Mouse (Mus musculus) liver, embryonic 16.5 days (tissue): Measurements from ENCODE around the gene Haspin. TPM values are rescaled to one million over a fixed set of nuclear protein-coding genes. Genes with fewer than 3 reads are reported as not detected.
A peak's percentile ranks its signal among the peaks of the same experiment; 100 is the strongest.

Experiments used
- ATAC-seq: fragments of 200-750 bp; cut with Nextera tagmentation; 2 replicates; pipeline ENCODE4 v1.8.0; 2017; ENCODE audit warnings: low read depth, mild to moderate bottlenecking, moderate number of reproducible peaks, moderate library complexity
- H3K27ac ChIP-seq: fragments of 300-500 bp; sonication (generic); 2 replicates; pipeline ENCODE4 v1.5.1; 2014; ENCODE audit warnings: mild to moderate bottlenecking, low read length
- H3K27me3 ChIP-seq: fragments of 300-500 bp; sonication (generic); 2 replicates; pipeline ENCODE4 v1.6.1; 2014; ENCODE audit warnings: low read depth, low read length, mixed read lengths; ENCODE audit not compliant: control insufficient read depth, insufficient read depth
- H3K36me3 ChIP-seq: fragments of 300-500 bp; sonication (generic); 2 replicates; pipeline ENCODE4 v1.6.1; 2014; ENCODE audit warnings: mild to moderate bottlenecking; ENCODE audit not compliant: control insufficient read depth, insufficient read depth
- H3K4me1 ChIP-seq: fragments of 300-500 bp; sonication (generic); 2 replicates; pipeline ENCODE4 v1.6.1; 2014; ENCODE audit warnings: low read depth, low read length, mixed read lengths; ENCODE audit not compliant: control insufficient read depth
- H3K4me2 ChIP-seq: fragments of 300-500 bp; sonication (generic); 2 replicates; pipeline ENCODE4 v1.6.1; 2014; ENCODE audit warnings: low read depth, low read length, mixed read lengths
- H3K4me3 ChIP-seq: fragments of 300-500 bp; sonication (generic); 2 replicates; pipeline ENCODE4 v1.5.1; 2014; ENCODE audit warnings: low read depth, mild to moderate bottlenecking, low read length
- H3K9ac ChIP-seq: fragments of 300-500 bp; sonication (generic); 2 replicates; pipeline ENCODE4 v1.6.1; 2014; ENCODE audit warnings: low read depth, low read length
- H3K9me3 ChIP-seq: fragments of 300-500 bp; sonication (generic); replicated peaks from 2 replicates; pipeline ENCODE4 v1.6.1; 2016; ENCODE audit warnings: low read length; ENCODE audit not compliant: control insufficient read depth
- WGBS: fragments of 180-500 bp; shearing (Covaris S2); extraction: QIAGEN DNeasy Blood & Tissue Kit; methylation state at CpG from one replicate; pipeline ENCODE4 v1.1.7; 2014; ENCODE audit not compliant: insufficient replicate concordance; 5-methylcytosine and 5-hydroxymethylcytosine counted together
- polyA plus RNA-seq: library from polyadenylated mRNA; unstranded; fragments of >200 nt; fragmentation: Nextera tagmentation; extraction: Ambion mirVana; gene quantifications from 2 replicates; pipeline ENCODE4 v1.2.1, GENCODE M21; 2015

Gene Haspin
- polyA plus RNA-seq, 1 experiment from 2014 or later, result 11.1 TPM

- 63% methylated on average over 14 of the region's 14 CpGs for whole genome bisulfite sequencing
These were observed 37.9 kb downstream of the Haspin start for GRCm38 (mm10) chr11:73099976-73100750.

DNA sequence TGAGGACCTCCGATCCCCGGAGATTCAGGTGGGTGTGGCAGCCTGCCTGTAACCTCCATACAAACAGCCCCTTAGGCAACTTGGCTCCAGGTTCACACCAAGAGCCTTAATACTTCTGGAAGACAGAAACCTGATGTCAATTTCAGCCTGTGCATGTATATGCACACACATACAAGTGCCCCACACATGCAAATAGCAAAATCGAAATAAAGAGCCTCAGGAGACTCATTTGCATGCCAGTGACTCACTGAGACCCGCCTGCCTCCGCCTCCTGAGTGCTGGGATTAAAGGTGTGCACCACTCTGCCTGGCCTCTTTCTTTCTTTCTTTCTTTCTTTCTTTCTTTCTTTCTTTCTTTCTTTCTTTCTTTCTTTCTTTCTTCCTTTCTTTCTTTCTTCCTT, 39.2 kb downstream of the Haspin start:
- no peak overlapping the region for H3K9ac ChIP-seq
- no peak overlapping the region for H3K4me2 ChIP-seq
- no peaks in the 10 kb centered on the region for H3K9me3 ChIP-seq
- no peak overlapping the region for H3K27ac ChIP-seq
- H3K27me3 ChIP-seq, result no peaks in the 10 kb centered on the region
- no peak overlapping the region for H3K4me3 ChIP-seq
- no peaks in the 10 kb centered on the region for H3K4me1 ChIP-seq
- ATAC-seq, result no peak
- WGBS, result 60% methylated on average over 5 of the region's 5 CpGs
- no peaks in the 10 kb centered on the region for H3K36me3 ChIP-seq

More at GRCm38 (mm10) chr11:73099976-73100750, 37.9 kb downstream of the Haspin start:
- no peaks in the 10 kb centered on the region for H3K9me3 ChIP-seq
- no peak overlapping the region for H3K4me3 ChIP-seq
- H3K27ac ChIP-seq, result no peak overlapping the region
- no peak for ATAC-seq
- no peaks in the 10 kb centered on the region for H3K4me1 ChIP-seq
- no peaks in the 10 kb centered on the region for H3K36me3 ChIP-seq
- H3K27me3 ChIP-seq, result no peaks in the 10 kb centered on the region
- H3K9ac ChIP-seq, result no peak overlapping the region
- no peak overlapping the region for H3K4me2 ChIP-seq

- Histone ChIP-seq H3K27me3 (no peaks in the 10 kb centered on the region), H3K9ac (no peak overlapping the region), H3K27ac (no peak overlapping the region), H3K9me3 (no peaks in the 10 kb centered on the region), H3K36me3 (no peaks in the 10 kb centered on the region), H3K4me2 (no peak overlapping the region), H3K4me1 (no peaks in the 10 kb centered on the region), H3K4me3 (no peak overlapping the region)
- 42% methylated on average over 11 of the region's 11 CpGs for WGBS
- ATAC-seq, result no peak
These were observed 43.7 kb downstream of the Haspin start for GRCm38 (mm10) chr11:73094231-73094995.

GRCm38 (mm10) chr11:73092877-73093276, 45.2 kb downstream of the Haspin start:
- no peak overlapping the region for H3K4me3 ChIP-seq
- no peaks in the 10 kb centered on the region for H3K27me3 ChIP-seq
- 23% methylated on average over 7 of the region's 7 CpGs for WGBS
- no peak overlapping the region for H3K9ac ChIP-seq
- H3K4me1 ChIP-seq, result no peaks in the 10 kb centered on the region
- H3K27ac ChIP-seq, result no peak overlapping the region
- H3K4me2 ChIP-seq, result no peak overlapping the region
- no peaks in the 10 kb centered on the region for H3K36me3 ChIP-seq
- 0 out of 2 replicates have a peak, but pooled peaks have one; percentile 30 for ATAC-seq
- no peaks in the 10 kb centered on the region for H3K9me3 ChIP-seq

GRCm38 (mm10) chr11:73092057-73092456, 46.0 kb downstream of the Haspin start:
- Histone ChIP-seq H3K9me3 (no peaks in the 10 kb centered on the region), H3K4me2 (no peak overlapping the region), H3K36me3 (no peaks in the 10 kb centered on the region), H3K4me1 (no peaks in the 10 kb centered on the region), H3K4me3 (no peak overlapping the region), H3K9ac (no peak overlapping the region), H3K27me3 (no peaks in the 10 kb centered on the region), H3K27ac (no peak overlapping the region)
- ATAC-seq, result no peak
- WGBS, result 58% methylated on average over 4 of the region's 4 CpGs

DNA sequence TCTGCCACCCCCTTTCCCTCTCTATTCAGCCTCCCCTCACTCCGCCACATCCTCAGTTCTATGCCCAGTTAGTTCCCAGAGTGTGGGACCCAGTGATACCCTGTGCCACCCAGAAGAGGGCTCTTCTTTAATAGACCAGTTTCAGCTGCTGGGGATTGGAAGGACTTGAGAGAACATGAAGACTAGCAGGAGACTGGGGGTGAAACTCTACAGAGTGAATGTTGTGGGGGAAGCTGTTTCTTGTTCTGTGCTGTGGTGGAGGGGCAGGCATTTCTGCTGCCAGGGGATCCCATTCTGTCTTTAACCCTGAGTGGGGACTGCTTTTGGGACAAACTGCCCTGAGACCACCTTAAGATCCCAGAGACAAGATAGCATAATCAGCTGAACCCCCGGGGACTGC, 47.3 kb downstream of the Haspin start:
- ATAC-seq, result no peak
- no peak overlapping the region for H3K4me2 ChIP-seq

GRCm38 (mm10) chr11:73090283-73090682, 47.8 kb downstream of the Haspin start, which contains the start of gene Itgae:
Gene Itgae (plus strand): TSS chr11:73090583.
- 54% methylated on average over 4 of the region's 4 CpGs for WGBS
- Histone ChIP-seq H3K27me3 (no peaks in the 10 kb centered on the region), H3K9ac (no peak within 1 kb of the TSS), H3K27ac (no peak within 1 kb of the TSS), H3K36me3 (no peaks in the 10 kb centered on the region), H3K4me3 (no peak within 1 kb of the TSS), H3K4me2 (no peak within 1 kb of the TSS), H3K4me1 (no peaks in the 10 kb centered on the region; the same call in none of the 2 replicates), H3K9me3 (no peaks in the 10 kb centered on the region)
- no peak for ATAC-seq

More for the DNA sequence above, 47.3 kb downstream of the Haspin start:
- no peaks in the 10 kb centered on the region for H3K9me3 ChIP-seq
- H3K4me1 ChIP-seq, result no peaks in the 10 kb centered on the region
- H3K36me3 ChIP-seq, result no peaks in the 10 kb centered on the region
- no peak overlapping the region for H3K4me3 ChIP-seq
- WGBS, result 66% methylated on average over 2 of the region's 2 CpGs
- H3K9ac ChIP-seq, result no peak overlapping the region
- H3K27ac ChIP-seq, result no peak overlapping the region
- H3K27me3 ChIP-seq, result no peaks in the 10 kb centered on the region

GRCm38 (mm10) chr11:73087700-73088480, 50.2 kb downstream of the Haspin start:
- no peak overlapping the region for H3K4me2 ChIP-seq
- H3K4me1 ChIP-seq, result peaks cover 5% of the 10 kb centered on the region
- H3K4me3 ChIP-seq, result no peak overlapping the region
- no peaks in the 10 kb centered on the region for H3K36me3 ChIP-seq
- ATAC-seq, result no peak
- H3K9me3 ChIP-seq, result no peaks in the 10 kb centered on the region
- 48% methylated on average over 6 of the region's 6 CpGs for WGBS
- no peak overlapping the region for H3K9ac ChIP-seq
- no peaks in the 10 kb centered on the region for H3K27me3 ChIP-seq
- H3K27ac ChIP-seq, result no peak overlapping the region
